Mouse (Mus musculus) urinary bladder, adult 18-20 months (tissue): ENCODE results near the gene Syt7.

ENCODE experiments used
- DNase-seq, 2 experiments: peaks; one replicate each; pipeline ENCODE4 v3.0.0; 2022; ENCODE audit warnings: low spot score in 2 of 2, mixed read lengths in 2 of 2

The Syt7 gene

GRCm38 (mm10) chr19:10458096-10458495 lies 69.2 kb downstream of the Syt7 start:
- no peak for DNase-seq

GRCm38 (mm10) chr19:10459907-10460306 lies 71.0 kb downstream of the Syt7 start:
- DNase-seq, result no peak

- no peak for DNase-seq
These were observed 72.7 kb downstream of the Syt7 start for GRCm38 (mm10) chr19:10461584-10461983.

DNA sequence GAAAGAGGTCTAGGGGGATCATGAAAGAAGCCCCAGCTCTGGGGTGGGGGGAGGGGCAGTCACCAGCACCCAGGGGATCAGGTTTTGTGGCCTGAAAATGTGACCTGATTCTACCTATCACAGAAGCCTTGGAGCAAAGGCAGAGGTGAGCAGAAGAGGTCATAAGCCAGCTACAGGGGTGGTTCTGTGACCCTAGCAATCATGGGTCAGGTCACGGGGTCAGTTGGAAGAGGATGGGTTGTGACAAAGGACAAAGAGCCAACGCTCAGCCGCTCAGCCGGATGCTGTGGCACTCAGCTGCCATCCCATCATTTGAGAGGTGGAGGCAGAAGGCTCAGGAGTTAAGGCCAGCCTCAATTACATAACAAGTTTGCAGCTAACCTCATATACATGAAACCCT lies 75.5 kb downstream of the Syt7 start:
- no peak for DNase-seq

DNA sequence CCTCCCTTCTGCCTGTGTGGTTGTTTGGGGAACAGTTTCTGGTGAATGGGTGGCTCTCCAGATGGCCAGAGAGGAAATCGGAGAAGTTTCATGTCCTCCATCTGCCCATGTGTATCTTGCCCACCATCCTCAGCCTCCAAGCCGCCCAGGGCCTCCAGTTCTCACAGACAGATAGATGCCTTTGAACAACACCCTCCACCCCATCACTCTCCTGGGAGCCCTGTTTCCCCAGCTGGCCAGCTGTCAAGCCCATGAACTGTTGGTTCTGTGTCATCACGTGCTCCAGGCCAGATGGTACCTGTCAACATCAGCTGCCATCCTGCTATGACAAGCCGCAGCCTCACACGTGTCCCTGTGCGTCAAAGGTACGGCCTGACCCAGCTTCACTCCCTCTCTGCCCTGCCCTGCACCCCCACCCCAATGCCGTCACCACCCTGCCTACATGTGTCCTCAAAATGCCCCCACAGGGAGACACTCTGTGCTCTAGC lies 80.3 kb downstream of the Syt7 start:
- no peak for DNase-seq

GRCm38 (mm10) chr19:10472958-10473357 lies 84.1 kb downstream of the Syt7 start:
- no peak for DNase-seq

DNA sequence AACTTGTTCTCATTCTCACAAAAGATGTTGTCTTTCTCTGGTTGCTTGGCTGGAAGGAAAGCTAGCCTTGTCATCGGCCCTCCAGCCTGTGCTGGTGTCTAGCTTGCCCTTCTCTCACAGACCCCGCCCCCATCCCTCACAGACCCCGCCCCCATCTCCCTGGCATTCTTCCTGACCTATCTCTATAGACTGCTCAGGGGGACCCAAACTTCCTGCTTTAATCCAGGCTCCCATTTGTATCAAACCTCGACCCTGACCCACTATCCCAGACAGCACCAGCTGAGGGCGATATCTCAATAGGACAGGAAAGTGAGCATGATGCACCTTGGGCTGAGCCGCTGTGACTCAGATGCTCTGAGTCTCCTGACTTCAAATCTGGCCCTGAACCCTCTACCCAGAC lies 84.9 kb downstream of the Syt7 start:
- no peak for DNase-seq

DNA sequence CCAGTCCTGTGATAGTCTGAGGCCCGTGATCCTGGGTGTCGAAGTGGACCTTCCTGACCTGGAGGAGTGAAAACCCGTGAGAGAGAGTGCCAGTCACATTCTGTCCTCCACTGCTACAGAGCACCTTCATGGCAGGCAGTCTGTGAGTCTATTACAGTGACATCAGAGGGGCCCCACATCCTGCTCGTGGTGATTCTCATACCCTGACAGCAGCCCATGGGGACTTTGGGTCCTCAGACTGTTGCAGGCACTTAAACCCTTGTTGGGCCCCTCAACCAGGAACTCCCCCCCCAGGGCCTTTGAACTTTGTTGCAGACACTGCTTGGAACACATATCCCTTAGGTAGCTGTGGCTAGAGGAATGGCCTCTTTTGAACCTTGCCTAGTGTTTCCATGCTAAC lies 90.7 kb downstream of the Syt7 start:
- DNase-seq, result no peak

- DNase-seq, result no peak
These were observed 93.8 kb downstream of the Syt7 start, which contains the start of gene Ppp1r32 for GRCm38 (mm10) chr19:10482703-10483102. Gene Ppp1r32, minus strand, starts transcription at chr19:10482928.

GRCm38 (mm10) chr19:10486264-10486738 lies 97.4 kb downstream of the Syt7 start:
- peak in 1 of 2 experiments; percentile 26 for DNase-seq

DNA sequence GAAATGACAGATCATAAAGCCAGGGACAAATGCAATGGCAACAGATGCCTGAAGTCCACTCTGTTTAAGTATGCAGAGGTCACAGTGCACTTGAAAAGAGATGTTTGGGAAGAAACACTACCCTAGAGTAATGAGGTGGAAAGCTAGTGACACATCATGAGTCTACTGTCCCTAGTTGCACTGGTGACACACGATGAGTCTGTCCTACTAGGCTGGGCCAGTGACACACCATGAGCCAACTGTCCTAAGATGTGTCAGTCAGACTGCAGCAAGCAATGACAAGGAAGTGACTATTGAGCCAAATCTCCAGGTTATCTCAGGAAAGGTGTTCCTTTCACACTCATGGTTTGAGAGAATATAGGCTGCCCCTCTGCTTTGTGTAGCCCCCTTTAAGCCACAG lies 106.8 kb downstream of the Syt7 start:
- DNase-seq, result no peak

DNA sequence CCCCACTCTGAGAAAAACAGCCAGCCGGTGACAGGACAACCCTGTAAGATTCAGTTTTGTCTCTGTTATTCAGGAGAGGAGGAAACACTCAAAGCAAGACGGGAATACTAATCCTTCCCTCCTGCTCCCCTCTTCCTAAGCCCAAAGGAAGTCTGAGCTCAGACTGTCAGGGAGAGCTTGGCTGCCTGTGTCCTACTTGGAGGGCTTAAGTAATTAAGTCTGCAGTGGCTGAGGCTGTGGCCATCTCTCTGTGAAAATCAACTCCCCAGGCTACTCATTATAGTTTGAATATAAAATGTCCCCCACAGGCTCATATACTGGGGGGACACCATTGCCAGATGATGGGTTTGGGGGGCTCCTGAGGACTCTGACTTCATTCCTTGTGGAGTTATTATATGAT lies 108.1 kb downstream of the Syt7 start:
- no peak for DNase-seq

DNA sequence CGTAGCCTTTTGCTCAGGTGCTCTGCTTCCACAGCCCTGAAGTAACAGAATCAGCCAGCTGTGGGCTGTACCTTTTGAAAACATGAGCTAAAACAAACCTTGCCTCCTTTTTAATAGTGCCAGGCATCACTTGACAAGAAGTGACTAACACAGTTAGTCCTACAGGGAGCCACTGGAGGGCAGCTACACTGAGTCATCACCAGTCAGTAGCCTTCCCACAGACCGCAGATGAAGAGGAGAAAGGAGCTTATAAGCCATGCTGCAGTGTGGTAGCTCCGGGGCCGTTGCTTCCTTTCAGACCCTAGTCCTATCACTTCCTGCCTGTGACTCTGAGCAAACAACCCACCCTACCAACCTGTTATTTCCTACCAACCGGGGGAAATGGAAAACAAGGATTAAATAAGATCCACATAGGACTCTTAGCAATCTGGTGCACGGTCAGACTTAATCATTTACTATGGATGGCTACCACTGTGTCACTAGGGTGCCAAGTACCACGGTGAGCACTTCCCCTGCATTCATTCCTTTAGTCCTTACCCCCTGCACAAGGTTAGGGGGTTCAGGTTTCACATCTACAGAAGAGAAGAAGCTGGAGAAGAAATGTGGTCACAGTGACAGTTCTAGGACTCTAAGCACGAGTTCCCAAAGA lies 108.7 kb downstream of the Syt7 start:
- no peak for DNase-seq

DNA sequence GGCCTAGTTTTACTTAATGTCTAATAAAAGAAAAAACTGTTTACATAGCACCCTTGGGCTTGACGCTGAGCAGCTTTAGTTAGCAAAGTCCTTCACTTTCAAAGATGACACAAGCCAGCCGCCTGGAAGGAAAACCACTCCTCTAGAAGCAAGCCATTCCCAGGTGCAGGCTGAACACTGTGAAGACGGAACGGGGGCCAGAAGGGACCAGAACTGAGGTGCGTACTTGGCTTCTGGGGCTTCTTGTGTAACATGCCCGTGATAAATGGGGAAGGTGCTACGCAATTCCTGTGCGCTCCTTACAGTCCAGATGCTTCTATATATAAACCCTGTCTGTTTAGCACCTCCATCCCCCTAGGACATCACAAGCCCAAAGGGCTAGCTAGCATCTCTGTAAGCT lies 111.7 kb downstream of the Syt7 start:
- no peak for DNase-seq

GRCm38 (mm10) chr19:10502571-10502970 lies 113.7 kb downstream of the Syt7 start:
- no peak for DNase-seq
